Mouse (Mus musculus) skeletal muscle tissue, adult 2 months (tissue): Measurements from ENCODE around the gene F5.

Experiments
- DNase-seq: peaks from one replicate; pipeline ENCODE4 v3.0.0-alpha.2; 2012; ENCODE audit warnings: low read depth, low spot score

F5 gene

GRCm38 (mm10) chr1:164151387-164152088 lies at the start of gene F5:
Gene F5 (plus strand): TSS chr1:164151838.
- DNase-seq: no peak

GRCm38 (mm10) chr1:164109763-164110162 lies 41.9 kb upstream of the F5 start:
- no peak for DNase-seq

GRCm38 (mm10) chr1:164110591-164111329 lies 40.9 kb upstream of the F5 start:
- no peak for DNase-seq

- no peak for DNase-seq
Observed at GRCm38 (mm10) chr1:164114280-164114679, 37.4 kb upstream of the F5 start.

GRCm38 (mm10) chr1:164114947-164115493 lies 36.6 kb upstream of the F5 start, which contains the start of gene Selp:
Gene Selp (plus strand): TSS chr1:164115264.
- DNase-seq: no peak

GRCm38 (mm10) chr1:164115647-164116046 lies 36.0 kb upstream of the F5 start:
- no peak for DNase-seq

GRCm38 (mm10) chr1:164117869-164118268 lies 33.8 kb upstream of the F5 start:
- DNase-seq: no peak

- no peak for DNase-seq
Observed at GRCm38 (mm10) chr1:164119892-164120776, 31.5 kb upstream of the F5 start.

GRCm38 (mm10) chr1:164120777-164121158 lies 30.9 kb upstream of the F5 start:
- DNase-seq: no peak

GRCm38 (mm10) chr1:164123836-164124235 lies 27.8 kb upstream of the F5 start:
- DNase-seq: no peak

GRCm38 (mm10) chr1:164130013-164130412 lies 21.6 kb upstream of the F5 start:
- no peak for DNase-seq

- DNase-seq: no peak
Observed at GRCm38 (mm10) chr1:164132609-164133008, 19.0 kb upstream of the F5 start.

- DNase-seq: no peak
Observed at GRCm38 (mm10) chr1:164134101-164134500, 17.5 kb upstream of the F5 start.

GRCm38 (mm10) chr1:164135360-164135759 lies 16.3 kb upstream of the F5 start:
- DNase-seq: peak; percentile 41

- DNase-seq: peak; percentile 38
Observed at GRCm38 (mm10) chr1:164135960-164136359, 15.7 kb upstream of the F5 start.

GRCm38 (mm10) chr1:164136636-164137035 lies 15.0 kb upstream of the F5 start:
- no peak for DNase-seq

GRCm38 (mm10) chr1:164138365-164139130 lies 13.1 kb upstream of the F5 start:
- peak; percentile 32 for DNase-seq

GRCm38 (mm10) chr1:164139464-164139863 lies 12.2 kb upstream of the F5 start:
- no peak for DNase-seq

- DNase-seq: no peak
Observed at GRCm38 (mm10) chr1:164149083-164149482, 2.6 kb upstream of the F5 start.

- no peak for DNase-seq
Observed at GRCm38 (mm10) chr1:164152836-164153235, 1.2 kb downstream of the F5 start.

- DNase-seq: no peak
Observed at GRCm38 (mm10) chr1:164154983-164155382, 3.3 kb downstream of the F5 start.
